Mouse (Mus musculus): ENCODE results near the gene Slc38a5.

Gene Slc38a5

GRCm38 (mm10) chrX:8271083-8271820 lies at the start of gene Slc38a5:
Gene Slc38a5, plus strand, starts transcription at chrX:8271133.
- no peak for DNase-seq (ENCODE audit: low read depth, low spot score)

DNA sequence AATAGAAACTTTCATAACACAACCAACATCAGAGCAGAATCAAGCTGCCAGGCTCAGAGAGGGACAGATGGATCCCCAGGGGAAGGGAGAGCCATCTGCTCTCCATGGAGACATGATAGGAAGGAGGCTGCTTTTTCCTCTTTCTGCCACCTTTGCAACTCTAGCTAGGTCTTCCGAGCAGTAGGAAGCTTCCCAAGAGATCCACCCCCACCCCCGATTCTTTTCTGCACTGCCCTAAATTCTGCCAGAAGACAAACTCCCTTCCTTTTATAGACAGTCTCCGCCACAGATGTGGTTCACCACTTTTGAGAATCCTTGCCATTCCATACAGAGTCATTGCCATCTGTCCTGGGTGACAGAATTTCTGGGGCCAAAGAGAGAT lies 48.6 kb upstream of the Slc38a5 start:
- no peak for DNase-seq (ENCODE audit: low read depth, low spot score)

GRCm38 (mm10) chrX:8222678-8223421 lies 48.1 kb upstream of the Slc38a5 start:
- DNase-seq (ENCODE audit: low read depth, low spot score), result no peak

DNA sequence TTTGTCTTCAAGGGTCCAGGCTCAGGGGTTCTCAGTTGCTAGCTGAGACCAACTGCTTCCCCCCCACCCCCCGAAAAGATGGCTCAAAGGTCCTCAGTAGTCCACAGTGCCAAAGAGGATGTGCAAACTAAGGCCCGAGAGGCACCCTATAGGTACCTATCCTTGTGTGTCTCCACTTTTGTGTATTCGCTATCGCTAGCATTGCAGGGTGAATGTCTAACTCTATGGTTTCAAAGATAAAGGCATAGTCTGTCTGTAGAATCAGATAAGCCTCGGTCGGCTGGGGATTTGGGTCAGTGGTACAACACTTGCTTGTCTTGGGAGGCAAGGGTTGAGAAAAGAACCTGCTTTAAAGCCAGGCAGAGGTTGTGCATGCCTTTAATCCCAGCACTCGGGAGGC lies 47.5 kb upstream of the Slc38a5 start:
- no peak for DNase-seq (ENCODE audit: low read depth, low spot score)

GRCm38 (mm10) chrX:8230272-8230671 lies 40.7 kb upstream of the Slc38a5 start:
- DNase-seq (ENCODE audit: low read depth, low spot score), result no peak

- DNase-seq (ENCODE audit: low read depth, low spot score), result no peak
These were observed 37.3 kb upstream of the Slc38a5 start for GRCm38 (mm10) chrX:8233602-8234001.

DNA sequence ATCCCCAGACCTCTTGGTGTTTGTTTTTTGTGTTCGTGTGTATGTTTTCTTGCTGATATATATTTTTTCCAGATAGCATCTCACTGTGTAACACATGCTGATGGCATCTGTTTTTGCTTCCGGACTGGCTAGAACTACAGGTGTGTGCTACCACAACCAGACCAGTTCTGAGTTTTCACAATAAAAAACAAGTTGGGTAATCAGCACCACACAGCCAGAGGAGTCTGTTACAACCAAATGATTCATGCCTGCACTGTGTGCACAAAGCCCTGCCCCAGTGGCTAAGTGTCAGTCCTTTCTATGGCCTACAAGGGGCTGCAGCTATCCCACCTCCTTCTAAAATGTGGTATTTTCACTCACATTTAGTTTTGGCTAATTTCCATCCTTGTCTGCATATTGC lies 34.2 kb upstream of the Slc38a5 start:
- no peak for DNase-seq (ENCODE audit: low read depth, low spot score)

GRCm38 (mm10) chrX:8238804-8239395 lies 32.0 kb upstream of the Slc38a5 start:
- no peak for DNase-seq (ENCODE audit: low read depth, low spot score)

- DNase-seq (ENCODE audit: low read depth, low spot score), result no peak
These were observed 23.3 kb upstream of the Slc38a5 start for GRCm38 (mm10) chrX:8247680-8248079.

GRCm38 (mm10) chrX:8248542-8249120 lies 22.3 kb upstream of the Slc38a5 start:
- DNase-seq (ENCODE audit: low read depth, low spot score), result no peak

DNA sequence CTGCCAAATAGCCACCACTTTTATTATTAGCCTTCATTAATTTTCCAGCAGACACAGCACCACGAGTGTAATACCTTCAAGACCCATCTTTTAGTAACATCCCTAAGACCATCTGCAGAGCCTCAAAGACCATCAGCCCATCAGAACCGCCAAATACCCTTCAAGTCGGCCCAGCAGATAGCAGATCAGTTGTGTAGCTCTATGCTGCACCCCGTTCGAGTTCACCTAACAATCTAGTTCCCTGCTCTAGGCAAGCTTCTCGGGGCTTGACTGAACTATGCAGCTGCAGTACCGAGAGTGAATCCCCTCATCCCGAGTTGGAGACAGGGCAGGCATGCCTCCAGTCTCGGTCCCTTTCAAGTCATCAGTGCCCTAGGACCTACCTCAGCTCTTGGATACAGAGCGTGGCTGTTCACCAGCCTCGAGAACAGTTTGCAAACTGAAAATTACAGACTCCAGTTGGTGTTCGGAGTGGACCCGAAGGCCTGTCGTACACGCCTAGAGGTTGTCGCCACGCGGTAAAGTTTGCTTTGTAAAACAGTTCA lies 19.1 kb upstream of the Slc38a5 start:
- DNase-seq (ENCODE audit: low read depth, low spot score), result no peak

DNA sequence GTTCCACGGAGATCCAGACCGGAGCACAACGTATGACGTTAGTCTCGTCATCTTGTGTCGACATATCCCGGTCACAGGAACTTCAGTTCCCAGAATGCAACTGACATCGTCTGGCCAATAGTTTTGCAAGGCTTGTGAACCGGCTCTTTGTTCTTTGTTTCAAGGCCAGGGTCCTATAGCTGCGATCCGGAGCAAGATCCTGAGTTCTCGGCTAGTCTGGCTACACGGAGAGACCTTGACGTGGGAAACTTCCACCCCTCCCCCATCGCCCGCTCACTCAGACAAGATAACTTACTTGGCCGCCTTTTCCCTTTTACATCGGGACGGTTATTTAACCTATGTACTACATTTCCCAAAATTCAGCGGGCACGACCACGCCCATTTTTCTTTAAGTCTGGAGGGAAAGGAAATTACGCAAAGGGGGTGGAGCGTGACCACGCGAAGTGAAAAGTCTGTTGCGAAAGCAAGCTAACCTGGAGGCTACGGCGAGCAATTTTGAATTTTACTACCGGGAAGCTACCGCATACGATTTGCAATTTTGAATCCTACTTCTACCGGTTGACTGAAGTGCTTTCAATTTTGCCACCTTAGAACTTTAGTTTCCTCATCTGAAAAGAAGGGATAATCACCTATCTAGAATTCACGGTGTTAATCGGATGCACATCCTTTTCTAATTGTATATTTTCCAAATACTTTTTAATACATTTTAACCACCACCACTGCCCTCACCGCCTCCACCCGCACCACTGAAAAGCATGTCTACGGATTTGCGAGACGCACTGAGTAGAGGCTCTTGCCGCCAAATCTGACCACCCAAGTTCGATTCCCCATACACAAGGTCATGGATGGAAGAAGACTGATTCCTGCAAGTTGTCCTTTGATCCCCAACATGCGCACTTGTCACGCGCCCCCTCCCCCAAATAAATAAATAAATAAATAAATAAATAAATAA lies 18.3 kb upstream of the Slc38a5 start, which contains the start of gene Ftsj1:
Gene Ftsj1, minus strand, starts transcription at position 73 of the 952 bp plus-strand sequence.
- peak; percentile 93 for DNase-seq (ENCODE audit: low read depth, low spot score)

DNA sequence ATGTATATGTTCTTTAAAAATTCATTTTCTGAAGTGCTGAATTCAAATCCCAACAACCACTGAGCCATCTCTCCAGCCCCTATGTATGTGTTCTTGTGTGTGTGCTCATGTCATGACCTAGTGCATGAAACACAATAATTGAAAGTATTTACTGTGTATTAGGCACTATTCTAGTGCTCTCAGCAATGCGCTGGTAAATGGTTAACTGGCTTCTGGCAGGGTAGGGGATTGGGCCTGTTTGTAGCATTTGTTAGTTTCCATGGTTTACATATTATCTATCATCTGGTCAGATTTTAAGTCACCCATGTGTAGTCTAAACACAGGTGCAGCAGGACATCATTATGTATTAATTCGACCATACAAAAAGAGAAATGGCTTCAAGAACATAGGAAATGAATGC lies 17.2 kb upstream of the Slc38a5 start:
- DNase-seq (ENCODE audit: low read depth, low spot score), result no peak

DNA sequence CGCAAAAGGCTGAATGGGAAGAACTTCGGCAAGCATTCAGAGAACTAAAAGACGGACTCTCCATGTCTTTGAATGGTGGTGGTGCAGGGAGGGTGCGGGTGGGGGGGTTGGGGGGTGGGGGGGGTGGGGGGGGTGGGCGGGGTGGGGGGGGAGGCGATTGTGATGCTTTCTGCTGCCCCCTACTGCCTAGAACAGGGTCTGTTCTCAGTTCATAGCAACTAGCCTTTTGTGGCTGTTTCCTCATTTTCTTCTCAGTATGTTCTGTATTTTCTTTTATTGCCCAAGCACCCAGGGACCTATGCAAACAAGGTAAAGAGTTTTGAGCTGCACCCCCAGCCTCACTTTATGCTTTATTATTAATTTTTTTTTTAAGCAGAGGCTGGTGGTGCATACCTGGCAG lies 15.1 kb upstream of the Slc38a5 start:
- no peak for DNase-seq (ENCODE audit: low read depth, low spot score)

DNA sequence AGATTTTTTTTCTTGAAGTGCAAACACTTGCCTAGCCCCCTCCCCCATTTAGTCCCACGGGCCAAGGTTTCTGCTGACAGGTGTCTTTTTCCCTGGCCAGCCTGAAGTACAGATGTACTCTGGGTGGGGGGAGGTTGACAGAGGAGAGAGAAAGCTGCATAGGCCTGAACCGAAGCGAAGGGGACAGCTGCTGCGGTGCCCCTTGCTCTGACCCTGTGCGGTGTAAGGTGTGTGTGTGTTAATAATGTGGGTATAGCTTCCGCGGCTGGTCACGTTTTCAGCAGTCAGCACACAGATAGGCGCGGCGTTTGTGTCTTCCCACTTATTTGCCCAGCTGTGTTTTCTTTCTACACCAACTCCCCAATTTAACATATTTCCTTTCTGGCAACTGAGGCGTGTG lies 11.5 kb upstream of the Slc38a5 start:
- DNase-seq (ENCODE audit: low read depth, low spot score), result no peak

- no peak for DNase-seq (ENCODE audit: low read depth, low spot score)
These were observed 7.7 kb upstream of the Slc38a5 start for GRCm38 (mm10) chrX:8263156-8263804.

- DNase-seq (ENCODE audit: low read depth, low spot score), result no peak
These were observed 6.7 kb upstream of the Slc38a5 start for GRCm38 (mm10) chrX:8264222-8264621.

- DNase-seq (ENCODE audit: low read depth, low spot score), result no peak
These were observed 1.1 kb downstream of the Slc38a5 start for GRCm38 (mm10) chrX:8272000-8272399.

DNA sequence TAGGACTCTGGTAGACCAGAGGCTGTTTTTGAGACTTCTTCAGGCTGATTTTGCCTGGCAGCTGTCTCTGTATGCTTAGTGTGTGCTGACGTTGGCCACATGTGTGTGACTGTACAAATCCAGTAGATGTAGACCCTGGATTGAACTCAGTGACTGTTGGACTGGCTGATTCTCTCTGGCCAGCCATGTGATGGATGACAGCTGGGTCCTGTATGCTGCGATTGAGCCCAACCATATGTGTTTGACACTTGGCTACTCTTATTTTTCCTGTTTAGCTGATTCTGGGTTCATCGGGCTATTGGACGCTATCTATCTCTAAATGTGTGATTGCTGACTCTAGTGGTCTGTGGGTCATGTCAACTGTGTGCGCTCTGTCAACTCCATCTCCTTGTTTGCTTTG lies 3.1 kb downstream of the Slc38a5 start:
- no peak for DNase-seq (ENCODE audit: low read depth, low spot score)

DNA sequence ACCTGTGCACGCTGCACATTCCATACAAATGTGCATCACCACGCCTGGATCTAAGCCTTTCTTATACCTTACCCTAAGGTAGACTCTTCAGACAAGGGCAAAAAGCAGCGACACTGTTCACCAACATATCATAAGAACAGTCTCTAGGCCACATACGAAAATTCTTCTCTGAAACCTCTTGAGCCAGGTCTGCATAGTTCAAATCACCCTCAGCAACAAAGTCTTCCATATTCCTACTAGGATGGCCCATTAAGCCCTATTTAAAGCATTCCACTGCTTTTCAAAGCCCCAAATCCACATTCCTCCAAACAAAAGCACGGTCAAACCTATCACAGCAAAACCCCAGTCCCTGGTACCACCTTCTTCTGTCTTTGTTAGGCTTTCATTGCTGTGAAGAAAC lies 17.7 kb downstream of the Slc38a5 start:
- DNase-seq (ENCODE audit: low read depth, low spot score), result no peak

Data from CD4-positive helper T cell, adult 2 months (primary cell).